Mouse (Mus musculus) T-cell, adult 2 months (primary cell): ENCODE results near the gene Smurf2.
"Not testable (repeated sequence)": the region's sequence is repeated elsewhere in the genome, so short reads cannot be mapped to it uniquely, and the experiment has no call there.

Experiments used
- DNase-seq: peaks from one replicate; pipeline ENCODE4 v3.0.0; 2022; ENCODE audit warnings: low spot score

Gene Smurf2

GRCm38 (mm10) chr11:106807442-106807841, 113.1 kb downstream of the Smurf2 start:
- DNase-seq: not testable (repeated sequence)

GRCm38 (mm10) chr11:106802069-106802627, 118.4 kb downstream of the Smurf2 start:
- no peak for DNase-seq

- no peak for DNase-seq
Observed at GRCm38 (mm10) chr11:106795679-106796078, 124.8 kb downstream of the Smurf2 start.

- no peak for DNase-seq
Observed at GRCm38 (mm10) chr11:106793846-106794245, 126.7 kb downstream of the Smurf2 start.

GRCm38 (mm10) chr11:106789649-106790048, 130.9 kb downstream of the Smurf2 start:
- DNase-seq: no peak

- peak; percentile 98 for DNase-seq
Observed at GRCm38 (mm10) chr11:106788775-106789459, 131.6 kb downstream of the Smurf2 start, which contains the start of the genes Ddx5 and Cep95. Gene Ddx5, minus strand, starts transcription at chr11:106789185. Gene Cep95, plus strand, starts transcription at chr11:106789252.

GRCm38 (mm10) chr11:106788026-106788774, 132.3 kb downstream of the Smurf2 start:
- DNase-seq: peak; percentile 98

GRCm38 (mm10) chr11:106787131-106788025, 133.1 kb downstream of the Smurf2 start:
- peak; percentile 83 for DNase-seq

GRCm38 (mm10) chr11:106785043-106785442, 135.5 kb downstream of the Smurf2 start:
- DNase-seq: no peak

- DNase-seq: no peak
Observed at GRCm38 (mm10) chr11:106784476-106784875, 136.0 kb downstream of the Smurf2 start.

GRCm38 (mm10) chr11:106782841-106783764, 137.4 kb downstream of the Smurf2 start:
- no peak for DNase-seq

- not testable (repeated sequence) for DNase-seq
Observed at GRCm38 (mm10) chr11:106782271-106782670, 138.2 kb downstream of the Smurf2 start.

GRCm38 (mm10) chr11:106780590-106781220, 139.8 kb downstream of the Smurf2 start:
- DNase-seq: no peak

GRCm38 (mm10) chr11:106780089-106780425, 140.5 kb downstream of the Smurf2 start:
- DNase-seq: no peak

- peak; percentile 99 for DNase-seq
Observed at GRCm38 (mm10) chr11:106779388-106780088, 141.0 kb downstream of the Smurf2 start, which contains the start of gene Polg2. Gene Polg2, minus strand, starts transcription at chr11:106779537.

GRCm38 (mm10) chr11:106778589-106779387, 141.7 kb downstream of the Smurf2 start:
- DNase-seq: no peak

GRCm38 (mm10) chr11:106778132-106778531, 142.4 kb downstream of the Smurf2 start:
- DNase-seq: no peak

GRCm38 (mm10) chr11:106777395-106777794, 143.1 kb downstream of the Smurf2 start:
- DNase-seq: no peak

GRCm38 (mm10) chr11:106776960-106777359, 143.6 kb downstream of the Smurf2 start:
- no peak for DNase-seq
